Mouse (Mus musculus): ENCODE data around the gene Nt5c3. TPM values are rescaled to one million over a fixed set of nuclear protein-coding genes. Genes with fewer than 3 reads are reported as not detected.
"Not testable (repeated sequence)": the region's sequence is repeated elsewhere in the genome, so short reads cannot be mapped to it uniquely, and the experiment has no call there.

The Nt5c3 gene
- total RNA-seq, 4 experiments from 2014 or later: 71.9 to 85.2 (median 79.4) TPM

DNA sequence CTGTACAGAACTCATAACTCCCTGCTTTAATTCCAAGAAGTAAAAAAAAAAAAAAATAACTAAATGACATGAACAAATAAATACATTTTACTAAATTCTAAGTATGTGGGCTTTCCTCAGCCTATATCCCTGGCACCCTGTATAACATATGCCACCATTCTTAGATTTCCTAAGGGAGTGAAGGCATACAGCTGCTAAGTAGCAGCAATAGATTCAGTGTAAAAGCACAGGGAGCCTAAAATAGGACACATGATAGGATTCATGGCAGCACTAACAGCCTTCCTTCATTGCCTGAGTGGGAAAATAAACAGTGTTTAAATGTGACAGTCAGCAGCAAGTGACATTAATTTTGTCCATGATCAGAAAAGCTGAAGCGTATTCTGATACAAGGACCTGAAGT is 19.4 kb downstream of the Nt5c3 start:
- DNase-seq (ENCODE audit: low spot score): no peak

DNA sequence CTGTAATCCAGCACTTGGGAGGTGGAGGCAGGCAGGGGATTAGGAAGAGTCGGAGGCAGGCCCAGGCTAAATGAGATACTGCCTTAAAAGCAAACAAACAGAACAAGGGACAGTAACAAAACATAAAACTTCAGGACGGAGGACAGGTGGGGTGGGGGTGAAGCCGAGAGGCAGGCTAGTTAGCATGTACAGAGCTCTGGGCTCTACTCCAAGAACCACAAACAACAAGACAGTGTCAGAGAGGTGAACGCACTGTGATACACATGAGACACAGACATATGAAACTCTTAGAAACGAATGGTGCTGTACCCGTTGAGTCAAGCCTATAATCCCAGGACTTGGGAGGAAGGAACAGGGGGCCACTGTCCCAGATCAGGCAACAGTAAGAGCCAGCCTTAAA is 19.9 kb downstream of the Nt5c3 start:
- no peak for DNase-seq (ENCODE audit: low spot score)

DNA sequence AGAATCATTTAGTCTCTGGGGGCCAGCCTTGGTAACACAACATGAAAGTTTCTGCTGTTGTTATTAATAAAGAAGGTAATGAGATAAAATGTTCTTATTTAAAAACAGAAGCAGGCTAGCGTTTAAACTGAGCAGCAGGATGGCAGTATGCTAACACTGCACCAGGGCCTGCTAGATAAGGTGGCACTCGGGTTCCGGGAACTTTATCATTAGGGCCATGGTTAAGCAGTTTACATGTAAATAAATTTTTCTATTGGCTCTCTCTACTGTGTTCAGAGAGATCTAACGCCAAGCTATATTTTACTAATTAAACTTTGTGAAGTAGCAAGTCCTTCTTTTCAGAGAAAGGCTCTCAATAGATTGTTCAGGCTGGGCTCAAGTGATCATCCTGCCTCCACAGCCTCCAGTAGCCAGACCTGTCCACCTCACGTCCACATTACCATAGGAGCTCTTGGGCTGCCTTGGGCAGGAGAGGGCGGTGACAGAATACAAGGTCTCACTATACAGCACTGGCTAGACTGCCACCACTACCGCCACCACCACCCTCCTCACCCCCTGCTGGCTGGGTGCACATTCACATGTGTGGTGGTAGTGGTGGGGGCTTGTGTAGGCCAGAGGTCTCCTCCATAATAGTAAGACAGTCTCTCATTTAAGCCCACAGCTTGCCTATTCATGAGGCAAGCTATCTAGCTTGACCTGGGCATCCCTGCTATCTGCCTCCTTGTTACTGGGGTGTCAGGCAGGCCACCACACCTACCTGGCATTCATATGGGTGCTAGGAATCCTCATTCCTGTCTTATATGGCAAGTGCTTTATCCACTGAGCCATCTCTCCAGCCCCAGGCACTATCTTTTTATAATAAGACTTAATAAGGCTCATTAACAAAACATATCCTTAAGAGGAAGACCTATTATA is 20.9 kb downstream of the Nt5c3 start:
- DNase-seq (ENCODE audit: low spot score): no peak

GRCm38 (mm10) chr6:56901824-56902386 is 21.8 kb downstream of the Nt5c3 start:
- DNase-seq (ENCODE audit: low spot score): peak; percentile 75

DNA sequence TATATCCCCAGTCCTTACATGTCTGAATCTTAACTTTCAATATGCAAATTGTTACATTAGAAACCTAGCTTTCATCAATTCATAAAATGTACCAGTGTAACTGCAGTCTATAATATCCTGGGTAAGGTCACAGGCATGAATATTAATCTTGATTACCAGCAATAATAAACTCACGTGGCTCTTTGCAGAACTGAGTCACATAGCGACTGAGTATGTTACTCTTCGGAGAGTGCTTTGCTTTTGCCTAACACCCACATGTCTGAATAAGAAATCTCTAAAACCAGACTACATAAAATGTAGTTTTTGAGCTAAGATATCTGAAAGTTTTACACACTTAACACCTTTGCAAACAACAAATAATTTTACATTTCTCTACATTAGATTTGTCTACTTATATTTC is 22.4 kb downstream of the Nt5c3 start:
- DNase-seq (ENCODE audit: low spot score): no peak

DNA sequence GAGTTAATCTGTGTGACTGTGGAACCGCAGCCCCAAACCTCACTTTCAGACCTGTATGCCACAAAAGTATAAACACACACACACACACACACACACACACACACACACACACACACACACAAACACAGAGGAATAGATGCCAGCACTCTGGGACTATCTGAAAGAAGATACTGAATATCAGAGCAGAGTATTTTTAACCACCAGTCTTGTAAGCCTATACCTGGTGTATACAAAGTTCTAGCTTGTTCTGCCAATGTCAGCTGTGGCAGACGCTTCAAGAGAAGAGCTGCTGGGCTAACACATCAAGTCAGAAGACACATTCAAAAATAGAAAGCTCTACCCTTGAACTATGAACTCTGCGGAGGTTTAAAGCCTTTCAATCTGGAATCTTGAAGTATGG is 24.1 kb downstream of the Nt5c3 start:
- DNase-seq (ENCODE audit: low spot score): peak; percentile 46

DNA sequence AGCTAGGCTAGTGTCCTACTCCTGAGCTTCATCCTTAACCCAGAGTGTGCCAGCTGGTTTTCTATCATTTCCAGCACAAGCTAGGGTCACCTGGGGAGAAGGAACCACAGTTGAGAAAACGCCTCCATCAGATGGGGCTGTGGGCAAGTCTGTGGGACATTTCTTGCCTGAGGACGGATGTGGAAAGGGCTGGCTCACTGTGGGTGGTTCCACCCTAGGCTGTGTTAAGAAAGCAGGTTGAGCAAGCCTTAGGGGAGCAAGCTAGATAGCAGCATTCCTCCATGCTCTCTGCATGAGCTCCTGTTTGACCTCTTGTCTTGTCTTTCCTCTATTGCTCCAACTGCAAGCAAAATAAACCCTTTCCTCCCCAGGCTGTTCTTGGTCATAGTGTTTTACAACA is 33.0 kb downstream of the Nt5c3 start:
- DNase-seq (ENCODE audit: low spot score): no peak

DNA sequence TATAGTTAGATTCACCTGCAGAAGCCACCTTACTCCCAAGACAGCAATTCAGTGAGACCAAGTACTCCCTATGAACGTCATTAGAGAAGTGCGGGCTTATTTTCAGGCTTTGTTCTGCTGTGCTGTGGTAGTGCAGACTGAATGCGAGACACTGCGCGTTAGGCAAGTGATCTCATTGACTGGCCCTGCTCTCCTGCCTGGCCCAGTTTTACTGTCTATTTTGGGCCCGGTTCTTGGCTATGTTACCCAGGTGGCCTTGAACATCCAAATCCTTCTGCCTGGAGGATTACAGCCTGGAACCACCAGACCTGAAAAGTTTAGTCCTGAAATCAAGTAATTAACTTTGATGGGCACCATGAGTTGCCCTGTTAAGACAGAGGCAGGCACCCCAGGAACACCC is 35.2 kb downstream of the Nt5c3 start:
- DNase-seq (ENCODE audit: low spot score): peak; percentile 40

- no peak for DNase-seq (ENCODE audit: low spot score)
Observed at GRCm38 (mm10) chr6:56879352-56879955, 44.3 kb downstream of the Nt5c3 start.

- no peak for DNase-seq (ENCODE audit: low spot score)
Observed at GRCm38 (mm10) chr6:56877985-56878384, 45.7 kb downstream of the Nt5c3 start.

GRCm38 (mm10) chr6:56876870-56877269 is 46.9 kb downstream of the Nt5c3 start:
- no peak for DNase-seq (ENCODE audit: low spot score)

GRCm38 (mm10) chr6:56870027-56870426 is 53.7 kb downstream of the Nt5c3 start:
- no peak for DNase-seq (ENCODE audit: low spot score)

GRCm38 (mm10) chr6:56868565-56868964 is 55.2 kb downstream of the Nt5c3 start:
- no peak for DNase-seq (ENCODE audit: low spot score)

DNA sequence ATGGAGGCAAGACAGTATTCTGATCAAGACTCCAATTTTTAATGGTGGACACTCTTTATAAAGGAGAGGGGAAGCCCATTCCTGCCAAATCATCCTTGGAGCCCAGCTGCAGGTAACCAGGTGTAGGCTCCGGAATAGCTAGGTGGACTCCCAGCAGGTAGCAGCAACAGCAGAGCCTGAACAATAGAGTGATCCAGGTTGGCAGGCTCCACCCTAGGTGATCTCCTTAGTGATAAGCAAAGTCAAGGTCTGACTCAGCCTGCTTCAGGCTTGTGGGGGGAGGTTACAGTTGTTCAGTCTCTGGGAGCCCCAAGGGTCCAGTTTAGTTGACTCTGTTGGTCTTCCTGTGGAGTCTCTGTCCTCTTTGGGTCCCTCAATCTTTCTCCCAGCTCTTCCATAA is 56.8 kb downstream of the Nt5c3 start:
- not testable (repeated sequence) for DNase-seq (ENCODE audit: low spot score)

- no peak for DNase-seq (ENCODE audit: low spot score)
Observed at GRCm38 (mm10) chr6:56860205-56860848, 63.4 kb downstream of the Nt5c3 start.

GRCm38 (mm10) chr6:56856748-56857147 is 67.0 kb downstream of the Nt5c3 start:
- DNase-seq (ENCODE audit: low spot score): no peak

GRCm38 (mm10) chr6:56854803-56855202 is 68.9 kb downstream of the Nt5c3 start:
- no peak for DNase-seq (ENCODE audit: low spot score)

DNA sequence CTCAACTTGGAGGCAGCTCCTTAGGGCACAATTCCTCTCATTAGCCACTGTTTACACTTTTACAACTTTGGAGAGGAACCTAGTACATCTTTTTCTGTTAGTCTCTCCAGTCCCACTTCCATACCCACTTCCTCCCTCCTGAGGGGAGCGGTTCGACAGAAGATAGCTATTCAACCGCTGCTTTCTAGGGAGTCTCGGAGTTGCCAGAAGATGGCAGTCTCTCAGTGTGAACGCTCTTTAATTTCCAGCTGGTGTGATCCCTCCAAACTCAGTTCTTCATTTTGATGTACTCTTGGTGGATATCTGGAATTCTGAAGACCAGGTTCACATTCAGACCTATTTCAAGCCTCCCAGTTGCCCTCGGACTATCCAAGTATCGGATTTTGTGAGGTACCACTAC is 73.4 kb downstream of the Nt5c3 start:
- no peak for DNase-seq (ENCODE audit: low spot score)

GRCm38 (mm10) chr6:56848974-56849373 is 74.8 kb downstream of the Nt5c3 start:
- DNase-seq (ENCODE audit: low spot score): no peak

- DNase-seq (ENCODE audit: low spot score): no peak
Observed at GRCm38 (mm10) chr6:56844365-56844764, 79.4 kb downstream of the Nt5c3 start.

DNA sequence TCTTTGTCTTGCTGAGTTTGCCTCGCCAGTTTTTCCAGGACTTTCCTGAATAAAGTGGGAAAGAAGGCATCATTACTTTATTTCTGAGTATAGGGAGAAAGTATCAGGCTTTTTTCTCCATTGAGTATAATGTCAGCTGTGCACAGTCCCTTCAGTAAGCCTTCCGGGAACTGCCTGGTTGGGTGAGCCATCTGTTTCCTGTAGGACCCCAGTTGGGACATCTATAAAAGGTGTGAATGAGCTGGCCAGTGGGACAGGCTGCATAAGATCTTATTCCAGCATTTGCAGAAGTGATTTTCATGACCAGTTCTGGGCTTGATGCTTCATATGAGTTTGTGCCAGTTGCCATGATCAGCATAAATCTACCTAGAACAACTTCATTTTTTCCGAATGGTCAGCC is 80.5 kb downstream of the Nt5c3 start:
- DNase-seq (ENCODE audit: low spot score): no peak

- DNase-seq (ENCODE audit: low spot score): no peak
Observed at GRCm38 (mm10) chr6:56837621-56838020, 86.1 kb downstream of the Nt5c3 start.
